Mouse (Mus musculus) lung, embryonic 16.5 days (tissue): ENCODE data around the gene Prrt1. TPM values are rescaled to one million over a fixed set of nuclear protein-coding genes. Genes with fewer than 3 reads are reported as not detected.

Experiments
- ATAC-seq: fragments of 200-750 bp; cut with Nextera tagmentation; 2 replicates; pipeline ENCODE4 v1.8.0; 2017; ENCODE audit warnings: low read depth, mild to moderate bottlenecking, moderate library complexity
- H3K27ac ChIP-seq: fragments of 300-500 bp; sonication (generic); 2 replicates; pipeline ENCODE4 v1.5.1; 2014; ENCODE audit warnings: mild to moderate bottlenecking, control low read depth, low read length
- H3K27me3 ChIP-seq: fragments of 300-500 bp; sonication (generic); 2 replicates; pipeline ENCODE4 v1.6.1; 2014; ENCODE audit warnings: low read depth, low read length, mixed read lengths; ENCODE audit not compliant: control insufficient read depth, insufficient read depth
- H3K36me3 ChIP-seq: fragments of 300-500 bp; sonication (generic); 2 replicates; pipeline ENCODE4 v1.6.1; 2014; ENCODE audit warnings: low read length; ENCODE audit not compliant: control insufficient read depth, insufficient read depth
- H3K4me1 ChIP-seq: fragments of 300-500 bp; sonication (generic); replicated peaks from 2 replicates; pipeline ENCODE4 v1.6.1; 2014; ENCODE audit warnings: low read length, mixed read lengths; ENCODE audit not compliant: control insufficient read depth, insufficient read depth
- H3K4me2 ChIP-seq: fragments of 300-500 bp; sonication (generic); 2 replicates; pipeline ENCODE4 v1.6.1; 2014; ENCODE audit warnings: low read depth, low read length, control low read depth
- H3K4me3 ChIP-seq: fragments of 300-500 bp; sonication (generic); 2 replicates; pipeline ENCODE4 v1.5.1; 2014; ENCODE audit warnings: mild to moderate bottlenecking, low read length, control low read depth
- H3K9ac ChIP-seq: fragments of 300-500 bp; sonication (generic); 2 replicates; pipeline ENCODE4 v1.6.1; 2014; ENCODE audit warnings: low read length, control low read depth
- H3K9me3 ChIP-seq: fragments of 300-500 bp; sonication (generic); 2 replicates; pipeline ENCODE4 v1.6.1; 2016; ENCODE audit warnings: low read length; ENCODE audit not compliant: control insufficient read depth
- WGBS: fragments of 180-500 bp; shearing (Covaris S2); extraction: QIAGEN DNeasy Blood & Tissue Kit; methylation state at CpG from one replicate; pipeline ENCODE4 v1.1.7; 2014; 5-methylcytosine and 5-hydroxymethylcytosine counted together
- polyA plus RNA-seq: library from polyadenylated mRNA; unstranded; fragments of >200 nt; fragmentation: Nextera tagmentation; extraction: Ambion mirVana; gene quantifications from 2 replicates; pipeline ENCODE4 v1.2.1, GENCODE M21; 2015

Prrt1 gene
- polyA plus RNA-seq, 1 experiment from 2014 or later: 0.13 TPM

DNA sequence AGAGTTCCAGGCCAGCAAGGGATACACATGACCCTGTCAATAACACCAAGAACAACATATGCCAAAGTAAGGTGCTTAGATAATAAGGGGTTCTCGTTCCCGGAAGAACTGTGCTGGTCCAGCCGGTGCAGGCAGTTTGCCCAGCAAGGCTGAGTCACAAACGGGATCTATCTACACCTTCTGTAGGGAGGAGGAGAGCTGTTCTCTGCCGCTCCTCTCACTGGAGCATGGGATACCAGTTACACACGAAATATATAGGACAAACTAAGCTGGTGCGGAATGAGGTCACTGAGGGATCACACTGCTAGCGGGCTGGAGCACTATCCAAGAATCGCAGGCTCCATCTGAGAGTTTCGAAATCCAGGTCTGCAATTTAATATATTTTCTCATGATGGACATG lies 14.6 kb downstream of the Prrt1 start:
- WGBS: 74% methylated on average over 10 of the region's 10 CpGs
- Histone ChIP-seq H3K4me2 (no peak overlapping the region), H3K4me1 (peaks cover 24% of the 10 kb centered on the region)

DNA sequence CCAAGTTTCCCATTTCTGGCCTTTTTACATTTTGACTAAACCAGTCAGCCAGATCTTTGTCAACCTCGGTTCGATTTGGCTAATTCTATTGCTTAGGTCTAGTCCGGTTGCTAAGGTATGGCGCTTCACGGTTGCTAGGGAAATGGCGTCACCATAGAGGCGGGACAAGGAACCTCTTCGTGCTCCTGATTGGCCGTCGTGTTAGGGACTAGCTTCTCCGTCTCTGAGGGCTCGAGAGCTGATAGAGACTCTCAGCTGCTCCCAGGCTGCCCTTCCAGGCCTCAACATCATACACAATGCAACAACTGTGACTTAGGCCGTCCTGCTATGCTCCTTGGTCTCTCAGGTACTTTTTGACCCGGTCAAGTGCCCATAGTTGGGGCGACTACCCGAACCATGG lies 15.3 kb downstream of the Prrt1 start, which contains the start of gene Fkbpl:
Fkbpl (plus strand) TSS at position 157 of the 400 bp plus-strand sequence.
- H3K9me3 ChIP-seq: no peaks in the 10 kb centered on the region
- ATAC-seq: peak; percentile 79
- peak within 1 kb of the TSS; percentile 54; the same call in 1 of the 2 replicates for H3K27ac ChIP-seq
- H3K27me3 ChIP-seq: no peaks in the 10 kb centered on the region
- H3K4me3 ChIP-seq: peak within 1 kb of the TSS; percentile 77
- H3K36me3 ChIP-seq: no peaks in the 10 kb centered on the region
- peaks cover 24% of the 10 kb centered on the region for H3K4me1 ChIP-seq
- H3K4me2 ChIP-seq: peak within 1 kb of the TSS; percentile 79
- under 1% methylated on average over 16 of the region's 16 CpGs for WGBS
- H3K9ac ChIP-seq: peak within 1 kb of the TSS; percentile 74

More for the DNA sequence above, 14.6 kb downstream of the Prrt1 start:
- ATAC-seq: no peak
- H3K27me3 ChIP-seq: no peaks in the 10 kb centered on the region
- H3K9ac ChIP-seq: no peak overlapping the region
- no peaks in the 10 kb centered on the region for H3K36me3 ChIP-seq
- no peak overlapping the region for H3K4me3 ChIP-seq
- H3K9me3 ChIP-seq: no peaks in the 10 kb centered on the region
- H3K27ac ChIP-seq: no peak overlapping the region

DNA sequence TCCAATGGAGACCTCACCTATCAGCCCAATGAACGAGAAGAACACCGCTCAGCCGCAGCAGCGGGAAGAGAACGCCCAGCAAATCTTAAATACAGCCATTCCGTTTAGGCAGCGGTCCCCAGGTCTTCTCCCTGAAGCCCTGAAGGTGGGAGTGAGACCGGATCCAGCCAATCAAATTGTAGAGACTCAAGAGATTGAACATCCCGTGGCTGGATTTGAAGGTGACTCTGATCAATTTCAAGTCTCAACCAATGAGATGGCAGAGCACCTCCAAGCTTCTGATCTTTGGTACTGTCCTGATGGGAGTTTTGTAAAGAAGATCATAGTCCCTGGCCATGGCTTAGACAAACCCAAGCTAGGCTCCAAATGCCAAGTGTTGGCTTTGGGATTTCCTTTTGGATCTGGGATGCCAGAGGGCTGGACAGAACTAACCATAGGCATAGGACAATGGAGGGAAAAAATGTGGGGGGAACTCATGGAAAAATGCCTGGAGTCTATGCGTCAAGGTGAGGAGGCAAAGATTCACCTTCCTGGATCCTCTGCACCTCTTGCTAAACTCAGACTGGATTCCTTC lies 16.0 kb downstream of the Prrt1 start:
- ATAC-seq: no peak

DNA sequence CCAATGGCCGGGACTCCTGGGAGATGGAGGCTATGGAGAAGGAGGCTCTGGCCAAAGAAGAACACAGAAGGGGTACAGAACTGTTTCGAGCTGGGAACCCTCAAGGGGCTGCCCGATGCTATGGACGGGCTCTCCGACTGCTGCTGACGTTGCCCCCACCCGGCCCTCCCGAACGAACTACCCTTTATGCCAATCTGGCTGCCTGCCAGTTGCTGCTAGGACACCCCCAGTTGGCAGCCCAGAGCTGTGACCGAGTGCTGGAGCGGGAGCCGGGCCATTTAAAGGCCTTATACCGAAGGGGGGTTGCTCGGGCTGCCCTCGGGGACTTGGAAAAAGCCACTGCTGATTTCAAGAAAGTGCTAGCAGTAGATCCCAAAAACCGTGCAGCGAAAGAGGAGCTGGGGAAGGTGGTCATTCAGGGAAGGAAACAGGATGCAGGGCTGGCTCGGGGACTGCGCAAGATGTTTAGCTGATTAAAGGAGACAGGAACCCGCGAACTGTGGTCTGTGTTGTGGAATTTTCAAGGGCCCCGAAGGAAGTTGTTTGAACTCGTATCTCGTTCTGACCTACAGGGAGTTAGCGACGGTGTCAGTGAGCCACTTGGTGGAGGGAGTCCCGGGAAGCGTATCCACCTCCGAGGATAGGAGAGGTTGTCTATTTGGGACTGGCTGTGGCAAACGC lies 16.6 kb downstream of the Prrt1 start:
- peak overlapping the region; percentile 40 for H3K4me2 ChIP-seq
- peaks cover 24% of the 10 kb centered on the region for H3K4me1 ChIP-seq
- H3K4me3 ChIP-seq: no peak overlapping the region; the same call in 1 of the 2 replicates
- ATAC-seq: no peak
- 82% methylated on average over 30 of the region's 30 CpGs for WGBS
- no peak overlapping the region for H3K9ac ChIP-seq
- no peaks in the 10 kb centered on the region for H3K27me3 ChIP-seq
- H3K9me3 ChIP-seq: no peaks in the 10 kb centered on the region
- peaks cover 5% of the 10 kb centered on the region for H3K36me3 ChIP-seq
- no peak overlapping the region; the same call in 1 of the 2 replicates for H3K27ac ChIP-seq

More for the DNA sequence above, 16.0 kb downstream of the Prrt1 start:
- H3K4me3 ChIP-seq: peak overlapping the region; percentile 77
- no peaks in the 10 kb centered on the region for H3K9me3 ChIP-seq
- peak overlapping the region; percentile 79 for H3K4me2 ChIP-seq
- H3K4me1 ChIP-seq: peaks cover 24% of the 10 kb centered on the region
- 37% methylated on average over 10 of the region's 10 CpGs for WGBS
- H3K27ac ChIP-seq: no peak overlapping the region
- peak overlapping the region; percentile 74 for H3K9ac ChIP-seq
- H3K36me3 ChIP-seq: peaks cover under 1% of the 10 kb centered on the region; the same call in 1 of the 2 replicates
- H3K27me3 ChIP-seq: no peaks in the 10 kb centered on the region

DNA sequence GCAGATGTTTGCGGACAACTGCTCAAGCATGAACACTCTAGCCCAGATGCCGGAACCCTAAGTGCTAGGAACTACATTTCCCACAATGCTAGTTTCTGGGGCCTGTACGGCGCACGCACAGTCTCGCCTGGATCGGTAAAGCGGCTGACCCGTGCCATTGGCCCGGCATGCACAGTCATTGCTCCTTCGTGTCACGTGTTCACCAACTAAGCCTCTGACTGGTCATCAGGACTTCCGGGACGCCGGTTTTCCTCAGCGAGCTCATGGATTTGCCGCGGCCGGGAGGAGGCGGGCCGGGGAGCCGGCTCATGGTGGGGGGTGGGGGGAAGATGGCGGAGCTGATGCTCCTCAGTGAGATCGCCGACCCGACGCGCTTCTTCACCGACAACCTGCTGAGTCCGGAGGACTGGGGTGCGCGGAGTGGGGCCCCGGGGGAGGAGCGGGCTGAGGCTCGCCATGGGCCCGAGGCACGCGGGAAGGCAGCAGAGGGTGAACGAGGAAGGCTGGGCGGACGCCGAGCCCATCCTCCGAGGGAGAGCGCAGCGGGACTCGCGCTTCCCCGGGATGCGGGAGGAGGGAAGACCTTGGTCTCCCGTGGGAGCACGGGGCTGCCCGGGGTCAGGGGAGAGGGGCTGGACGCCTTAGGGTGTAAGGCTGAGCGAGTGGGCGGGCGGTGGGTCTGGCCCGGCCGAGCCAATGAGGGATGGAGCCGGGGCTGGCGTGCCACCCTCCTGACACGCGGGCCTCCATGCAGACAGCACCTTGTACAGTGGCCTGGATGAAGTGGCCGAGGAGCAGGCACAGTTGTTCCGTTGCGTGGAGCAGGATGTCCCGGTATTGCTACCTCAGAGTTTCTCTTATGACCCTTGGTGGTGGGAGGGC lies 17.8 kb downstream of the Prrt1 start, which contains the start of gene Atf6b:
Atf6b (plus strand) TSS at position 241 of the 882 bp plus-strand sequence.
- ATAC-seq: peak; percentile 97
- Histone ChIP-seq H3K27me3 (no peaks in the 10 kb centered on the region), H3K4me2 (peak within 1 kb of the TSS; percentile 87), H3K9me3 (no peaks in the 10 kb centered on the region), H3K4me1 (peaks cover 24% of the 10 kb centered on the region), H3K36me3 (peaks cover 12% of the 10 kb centered on the region), H3K27ac (peak within 1 kb of the TSS; percentile 36; the same call in 1 of the 2 replicates), H3K4me3 (peak within 1 kb of the TSS; percentile 84), H3K9ac (peak within 1 kb of the TSS; percentile 84)
- WGBS: under 1% methylated on average over 63 of the region's 66 CpGs

DNA sequence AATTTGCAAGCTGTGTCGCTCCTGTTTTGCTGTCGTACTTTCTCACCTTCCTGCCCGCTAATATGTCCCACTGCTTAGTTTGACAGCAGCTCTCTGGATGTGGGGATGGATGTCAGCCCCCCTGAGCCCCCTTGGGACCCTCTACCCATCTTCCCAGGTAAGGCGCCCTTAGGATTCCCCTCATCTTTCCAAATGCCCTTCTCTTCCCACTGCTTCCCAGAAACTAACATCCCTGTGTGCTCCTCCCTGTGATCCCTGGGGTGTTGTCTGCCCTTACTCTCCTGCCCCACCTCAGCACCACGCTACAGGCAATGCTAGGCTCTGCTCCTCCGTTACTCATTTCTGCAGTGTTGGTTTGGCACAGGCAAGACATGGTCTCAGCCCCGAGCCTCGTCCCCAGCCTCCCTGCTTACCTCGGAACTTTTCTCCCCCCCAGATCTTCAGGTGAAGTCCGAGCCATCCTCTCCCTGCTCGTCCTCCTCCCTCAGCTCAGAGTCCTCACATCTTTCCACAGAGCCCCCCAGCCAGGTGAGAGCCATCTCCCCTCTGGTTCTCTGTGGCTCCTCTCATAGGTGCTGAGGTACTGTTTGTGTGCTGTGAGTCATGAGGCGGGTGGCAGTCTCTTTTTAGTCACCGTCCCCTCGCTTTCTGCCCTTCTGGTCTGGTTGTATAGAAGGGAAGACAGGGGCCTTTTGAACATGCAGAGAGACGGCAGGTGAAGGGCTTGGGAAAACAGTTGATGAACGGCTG lies 19.0 kb downstream of the Prrt1 start:
- H3K4me1 ChIP-seq: peaks cover 24% of the 10 kb centered on the region
- H3K27me3 ChIP-seq: no peaks in the 10 kb centered on the region
- peak overlapping the region; percentile 87 for H3K4me2 ChIP-seq
- no peak overlapping the region for H3K4me3 ChIP-seq
- no peaks in the 10 kb centered on the region for H3K9me3 ChIP-seq
- H3K36me3 ChIP-seq: peaks cover 13% of the 10 kb centered on the region
- no peak for ATAC-seq
- no peak overlapping the region for H3K9ac ChIP-seq
- WGBS: 80% methylated on average over 16 of the region's 16 CpGs
- no peak overlapping the region for H3K27ac ChIP-seq

DNA sequence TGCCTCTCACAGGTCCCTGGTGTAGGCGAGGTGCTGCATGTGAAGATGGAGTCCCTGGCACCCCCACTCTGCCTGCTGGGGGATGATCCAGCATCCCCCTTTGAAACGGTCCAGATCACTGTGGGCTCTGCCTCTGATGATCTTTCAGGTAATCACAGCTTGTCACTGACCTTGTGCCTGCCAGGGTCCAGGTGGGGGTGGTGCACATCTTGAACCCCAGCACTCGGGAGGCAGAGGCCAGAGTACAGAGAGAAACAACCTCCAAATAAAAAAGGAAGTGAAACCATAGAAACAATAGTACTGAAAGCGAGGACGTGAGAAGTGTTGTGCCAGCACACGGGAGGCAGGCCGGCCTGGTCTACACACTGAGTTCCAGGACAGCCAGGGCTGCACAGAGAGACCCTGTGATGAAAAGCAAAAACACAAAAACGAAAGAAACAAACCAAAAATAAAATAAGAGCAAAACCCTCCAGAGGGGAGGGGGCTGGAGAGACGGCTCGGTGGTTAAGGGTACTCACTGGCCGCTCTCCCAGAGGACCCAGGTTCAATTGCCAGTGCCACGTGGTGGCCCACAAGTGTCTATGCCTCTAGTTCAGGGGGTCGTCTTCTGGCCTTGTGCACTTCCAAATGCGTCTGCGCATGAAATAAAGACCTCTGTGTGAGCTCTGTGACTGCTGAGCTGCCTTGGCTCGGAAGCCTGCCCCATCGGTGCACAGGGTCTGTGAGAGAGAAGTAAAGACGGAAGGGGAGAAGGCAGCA lies 20.0 kb downstream of the Prrt1 start:
- ATAC-seq: no peak
- 80% methylated on average over 18 of the region's 18 CpGs for WGBS
- Histone ChIP-seq H3K4me2 (no peak overlapping the region), H3K4me1 (peaks cover 23% of the 10 kb centered on the region), H3K27me3 (no peaks in the 10 kb centered on the region), H3K9me3 (no peaks in the 10 kb centered on the region), H3K27ac (no peak overlapping the region), H3K9ac (no peak overlapping the region), H3K4me3 (no peak overlapping the region), H3K36me3 (peaks cover 13% of the 10 kb centered on the region)

DNA sequence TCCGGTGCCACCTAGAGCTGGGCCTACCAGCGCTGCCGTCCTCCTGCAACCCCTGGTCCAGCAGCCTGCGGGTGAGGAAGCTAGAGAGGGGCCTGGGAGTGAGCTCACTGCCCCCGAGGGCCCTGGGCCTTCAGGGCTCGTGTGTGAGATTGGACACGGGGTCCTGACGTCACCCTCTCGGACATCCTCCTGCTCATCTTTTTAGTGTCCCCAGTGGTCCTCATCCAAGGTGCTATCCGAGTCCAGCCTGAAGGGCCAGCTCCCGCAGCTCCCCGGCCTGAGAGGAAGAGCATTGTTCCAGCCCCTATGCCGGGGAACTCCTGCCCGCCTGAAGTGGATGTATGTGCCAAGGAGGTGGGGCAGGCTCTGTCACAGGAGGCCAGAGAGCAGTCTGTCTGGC lies 21.4 kb downstream of the Prrt1 start:
- Histone ChIP-seq H3K9me3 (no peaks in the 10 kb centered on the region), H3K4me3 (no peak overlapping the region), H3K9ac (no peak overlapping the region), H3K4me1 (peaks cover 26% of the 10 kb centered on the region), H3K27ac (no peak overlapping the region), H3K36me3 (peaks cover 13% of the 10 kb centered on the region), H3K4me2 (no peak overlapping the region), H3K27me3 (no peaks in the 10 kb centered on the region)
- ATAC-seq: no peak
- WGBS: 91% methylated on average over 14 of the region's 14 CpGs
